Mouse (Mus musculus) cerebellum, adult 11 months (tissue): ENCODE measurements at regions not wholly inside any gene's neighbourhood (a gene's known extent, or its start where the extent isn't known, plus 50 kb on each side); places are given as distances from the start of the nearest gene placed in this dataset.

Experiments
- DNase-seq: peaks from one replicate; pipeline ENCODE4 v3.0.0; 2022

DNA sequence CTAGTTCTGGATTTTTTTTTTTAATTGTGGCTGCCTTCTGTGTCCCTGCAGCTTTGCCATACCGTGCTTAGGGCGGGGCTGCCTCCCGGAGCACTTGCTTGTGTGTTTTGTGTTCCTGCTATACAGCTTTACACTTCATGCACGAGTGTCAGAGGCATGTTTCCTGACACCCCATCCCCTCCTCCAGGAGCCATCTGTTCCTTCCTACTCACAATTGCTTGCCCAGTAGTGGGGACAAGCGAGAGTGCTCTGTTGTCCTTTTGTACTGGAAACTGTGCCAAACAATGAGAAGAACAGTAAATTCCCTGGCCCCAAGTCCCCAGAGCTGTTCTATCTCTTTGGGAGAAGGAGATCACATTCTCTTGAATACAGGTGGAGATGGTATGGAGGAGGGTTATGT is 53.5 kb downstream of the Csf2 start:
- DNase-seq = peak; percentile 58

DNA sequence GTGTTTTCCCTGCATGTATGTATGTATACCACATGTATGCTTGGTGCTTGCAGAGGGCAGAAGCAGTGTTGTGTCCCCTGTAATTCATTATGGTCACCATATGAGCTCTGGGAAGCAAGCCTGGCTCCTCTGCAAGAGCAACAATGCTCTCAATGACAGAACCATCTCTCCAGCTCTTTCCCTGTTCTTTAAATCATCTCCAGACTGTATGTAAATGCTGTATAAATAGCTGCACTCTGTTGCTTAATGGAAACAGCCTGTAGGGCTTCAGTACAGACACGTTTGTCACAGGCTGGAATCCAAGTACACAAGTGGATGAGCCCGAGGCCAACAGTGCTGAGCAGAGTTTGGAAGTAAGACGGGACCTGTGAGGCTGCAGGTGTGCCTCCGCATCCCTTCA is 54.7 kb downstream of the Csf2 start:
- no peak for DNase-seq

DNA sequence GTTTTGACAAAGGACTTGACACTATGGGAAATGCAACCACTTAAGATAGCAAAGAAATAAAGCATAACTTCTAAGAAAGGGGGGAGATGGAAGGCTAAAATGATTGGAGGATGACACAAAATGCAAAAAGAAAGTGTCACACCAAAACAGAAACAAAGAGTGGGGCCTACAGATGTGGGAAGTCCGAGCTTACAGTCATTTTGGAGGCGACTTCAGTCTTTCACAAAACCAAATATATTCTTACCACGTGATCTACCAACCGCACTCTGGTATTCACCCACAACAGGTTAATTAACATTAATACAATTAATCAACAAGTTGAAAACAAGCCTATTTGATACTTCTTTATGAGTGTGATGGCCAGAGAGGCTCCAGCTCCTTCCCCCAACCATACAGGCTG is 57.2 kb downstream of the Csf2 start:
- DNase-seq = no peak

DNA sequence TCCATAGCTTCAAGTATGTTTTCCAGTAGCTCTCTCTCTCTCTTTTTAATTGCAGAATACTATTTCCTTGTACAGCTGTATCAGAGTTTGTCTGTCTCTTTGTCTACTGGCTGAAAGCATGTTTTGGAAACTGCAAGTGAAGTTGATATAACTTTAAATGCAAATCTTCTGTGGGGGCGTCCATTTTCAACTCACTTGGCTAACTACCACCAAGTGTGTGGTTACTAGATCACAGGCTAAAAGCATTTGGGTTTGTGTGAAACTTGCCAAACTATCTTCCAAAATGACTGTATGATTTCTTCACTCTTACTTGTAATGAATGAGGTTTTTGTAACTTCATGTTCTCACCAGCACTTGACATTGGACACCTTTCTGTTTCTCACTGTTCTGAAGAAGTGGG is 61.6 kb downstream of the Csf2 start:
- no peak for DNase-seq

DNA sequence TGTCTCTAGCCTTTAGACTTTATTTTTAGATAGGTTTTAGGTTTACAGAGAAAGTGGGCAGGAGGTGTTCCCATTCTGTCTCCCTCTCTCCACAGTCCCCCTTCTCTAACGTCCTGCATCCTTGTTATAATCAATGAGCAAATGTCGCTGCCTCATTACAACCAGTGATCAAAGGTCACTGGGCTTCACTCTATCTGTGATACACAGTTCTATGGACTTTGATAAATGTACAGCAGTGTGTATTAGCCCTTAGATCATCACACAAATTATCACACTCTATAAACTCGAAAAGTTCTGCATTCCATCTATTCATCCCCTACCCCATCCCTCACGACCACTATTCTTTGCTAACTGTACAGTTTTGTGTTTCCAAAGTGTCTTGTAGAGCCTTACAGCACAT is 62.1 kb downstream of the Csf2 start:
- DNase-seq = no peak

DNA sequence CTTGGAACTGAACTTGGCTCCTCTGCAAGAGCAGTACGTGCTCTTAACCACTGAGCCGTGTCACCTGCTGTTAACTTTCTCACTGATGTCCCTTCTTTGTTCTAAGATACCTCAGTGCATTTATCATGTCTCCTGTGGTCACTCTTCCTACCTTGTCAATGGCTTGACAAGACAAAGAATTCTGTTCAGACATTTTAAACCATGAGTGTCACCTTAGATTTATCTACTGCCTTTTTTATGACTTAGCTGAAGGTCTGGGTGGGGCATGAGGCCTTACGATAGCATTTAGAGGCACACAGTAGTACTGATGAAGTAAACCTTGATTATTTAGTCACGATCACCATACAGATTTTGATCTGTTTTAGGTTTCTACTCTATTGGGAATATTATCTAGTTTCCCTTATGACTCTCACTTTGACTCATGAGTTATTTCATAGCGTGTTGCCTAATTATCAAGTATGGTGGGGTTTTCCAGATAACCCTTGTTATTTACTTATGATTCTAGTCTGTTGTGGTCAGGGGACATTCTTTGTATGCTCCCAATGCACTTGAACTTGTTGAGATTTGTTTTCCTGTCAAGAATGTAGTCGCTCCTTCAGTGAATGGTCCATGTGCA is 63.6 kb downstream of the Csf2 start:
- DNase-seq = no peak

DNA sequence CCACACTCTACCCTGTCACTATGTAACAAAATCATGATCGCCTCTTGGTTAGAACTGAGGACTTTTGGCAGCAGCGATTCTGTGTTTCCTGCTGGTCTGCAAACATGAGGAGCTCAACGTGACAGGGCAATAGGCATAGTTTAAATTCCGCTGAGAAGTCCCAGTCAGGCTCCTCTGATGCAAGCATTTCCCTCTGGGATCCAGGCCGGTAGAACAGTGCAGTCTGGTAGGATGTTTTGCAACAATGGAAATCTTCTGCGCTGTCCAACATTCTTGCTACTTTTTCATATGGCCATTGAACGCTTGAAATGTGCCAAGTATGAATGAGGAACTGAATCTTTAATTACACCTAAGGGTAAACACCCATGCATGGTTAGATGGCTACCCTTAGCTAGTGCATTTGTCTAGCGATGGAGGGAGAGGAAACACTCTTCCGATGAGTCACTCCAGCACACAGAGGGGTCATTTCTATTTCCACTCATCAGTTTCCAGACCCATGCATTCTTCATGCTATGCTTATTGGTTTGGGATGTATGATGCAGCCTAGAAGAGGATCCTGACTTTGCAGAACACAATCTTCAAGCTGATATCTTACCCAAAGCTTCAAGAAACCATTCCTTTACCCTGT is 67.7 kb downstream of the Csf2 start:
- no peak for DNase-seq
